Mouse (Mus musculus) embryonic fibroblast, embryonic 13.5 days (primary cell): ENCODE measurements at regions not wholly inside any gene's neighbourhood (a gene's known extent, or its start where the extent isn't known, plus 50 kb on each side); places are given as distances from the start of the nearest gene placed in this dataset.

ENCODE experiments used
- H3K27ac ChIP-seq: 2 replicates; pipeline ENCODE4 v1.5.1; 2012; ENCODE audit warnings: low read length, control low read depth, inconsistent platforms; ENCODE audit not compliant: insufficient read depth
- H3K4me1 ChIP-seq: 2 replicates; pipeline ENCODE4 v1.6.1; 2011; ENCODE audit warnings: low read length; ENCODE audit not compliant: control insufficient read depth, insufficient read depth
- H3K4me3 ChIP-seq: 2 replicates; pipeline ENCODE4 v1.5.1; 2011; ENCODE audit warnings: mild to moderate bottlenecking, control low read depth, low read length; ENCODE audit not compliant: insufficient read depth
- CTCF ChIP-seq: IDR thresholded peaks from 2 replicates; pipeline ENCODE4 v1.5.1; 2011; ENCODE audit warnings: mild to moderate bottlenecking, control low read depth, low read length, moderate library complexity, borderline replicate concordance; ENCODE audit not compliant: insufficient read depth
- POLR2A ChIP-seq: IDR thresholded peaks from 2 replicates; pipeline ENCODE4 v1.6.1; 2011; ENCODE audit warnings: low read depth, mild to moderate bottlenecking, control low read depth, low read length, moderate library complexity

DNA sequence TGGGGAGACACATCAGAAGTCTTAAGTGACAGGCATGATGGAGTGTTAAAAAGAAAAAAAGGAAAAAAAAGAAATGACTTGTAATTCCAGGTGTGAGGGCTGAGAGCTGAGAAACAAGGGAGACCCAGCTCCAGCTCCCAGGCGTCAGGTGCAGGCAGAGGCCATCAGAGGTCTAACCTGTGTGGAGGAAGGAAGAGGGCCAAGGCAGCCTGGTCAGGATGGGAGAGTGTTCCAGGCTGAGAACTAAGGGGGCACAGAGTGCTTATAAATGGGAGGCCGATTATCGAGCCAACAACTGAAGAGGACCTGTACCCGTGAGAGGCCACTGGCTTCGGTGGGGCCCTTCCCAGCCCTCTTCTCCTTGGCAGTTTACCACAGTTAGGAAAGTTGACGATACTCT lies 53.3 kb upstream of the Zfp706 start:
- no peaks in the 10 kb centered on the region for H3K4me1 ChIP-seq
- no peak for TF ChIP-seq POLR2A
- no peak for TF ChIP-seq CTCF
- no peak overlapping the region for H3K27ac ChIP-seq
- H3K4me3 ChIP-seq = no peak overlapping the region
